Mouse (Mus musculus) frontal cortex, postnatal 14 days (tissue): ENCODE measurements around the gene Pafah1b1.

Experiments
- DNase-seq, 2 experiments: peaks; one replicate each; pipeline ENCODE4 v3.0.0; 2022; ENCODE audit warnings: low spot score in 2 of 2

Gene Pafah1b1

GRCm38 (mm10) chr11:74720668-74721067, 3.8 kb downstream of the Pafah1b1 start:
- no peak for DNase-seq

- DNase-seq, result no peak
These were observed 8.4 kb downstream of the Pafah1b1 start for GRCm38 (mm10) chr11:74715971-74716525.

- DNase-seq, result no peak
These were observed 13.8 kb downstream of the Pafah1b1 start for GRCm38 (mm10) chr11:74710671-74711070.

GRCm38 (mm10) chr11:74708781-74709180, 15.7 kb downstream of the Pafah1b1 start:
- DNase-seq, result no peak

- no peak for DNase-seq
These were observed 20.4 kb downstream of the Pafah1b1 start for GRCm38 (mm10) chr11:74704068-74704467.

- no peak for DNase-seq
These were observed 25.0 kb downstream of the Pafah1b1 start for GRCm38 (mm10) chr11:74699505-74699904.

- no peak for DNase-seq
These were observed 32.3 kb downstream of the Pafah1b1 start for GRCm38 (mm10) chr11:74692151-74692550.

- DNase-seq, result no peak
These were observed 49.3 kb downstream of the Pafah1b1 start for GRCm38 (mm10) chr11:74675156-74675555.

- DNase-seq, result no peak
These were observed 49.8 kb downstream of the Pafah1b1 start for GRCm38 (mm10) chr11:74674713-74675112.

- no peak for DNase-seq
These were observed 50.9 kb downstream of the Pafah1b1 start for GRCm38 (mm10) chr11:74673561-74673960.

GRCm38 (mm10) chr11:74672901-74673513, 51.5 kb downstream of the Pafah1b1 start:
- no peak for DNase-seq

- no peak for DNase-seq
These were observed 52.6 kb downstream of the Pafah1b1 start for GRCm38 (mm10) chr11:74671839-74672238.

- DNase-seq, result peak in 1 of 2 experiments; percentile 2
These were observed 53.5 kb downstream of the Pafah1b1 start for GRCm38 (mm10) chr11:74671013-74671412.

GRCm38 (mm10) chr11:74670151-74670550, 54.3 kb downstream of the Pafah1b1 start:
- no peak for DNase-seq

- DNase-seq, result no peak
These were observed 55.5 kb downstream of the Pafah1b1 start for GRCm38 (mm10) chr11:74668971-74669370.

GRCm38 (mm10) chr11:74668466-74668865, 56.0 kb downstream of the Pafah1b1 start:
- DNase-seq, result no peak

GRCm38 (mm10) chr11:74667582-74668010, 56.9 kb downstream of the Pafah1b1 start:
- no peak for DNase-seq

- no peak for DNase-seq
These were observed 57.5 kb downstream of the Pafah1b1 start for GRCm38 (mm10) chr11:74666776-74667581.

GRCm38 (mm10) chr11:74666284-74666652, 58.2 kb downstream of the Pafah1b1 start:
- DNase-seq, result no peak

GRCm38 (mm10) chr11:74665631-74666283, 58.7 kb downstream of the Pafah1b1 start:
- DNase-seq, result no peak

- no peak for DNase-seq
These were observed 59.6 kb downstream of the Pafah1b1 start for GRCm38 (mm10) chr11:74664906-74665305.

GRCm38 (mm10) chr11:74664279-74664678, 60.2 kb downstream of the Pafah1b1 start:
- no peak for DNase-seq
